Mouse (Mus musculus): ENCODE data around the gene Ehd1. TPM values are rescaled to one million over a fixed set of nuclear protein-coding genes. Genes with fewer than 3 reads are reported as not detected.

The Ehd1 gene
- polyA plus RNA-seq, 1 experiment from 2014 or later = 75.6 TPM

DNA sequence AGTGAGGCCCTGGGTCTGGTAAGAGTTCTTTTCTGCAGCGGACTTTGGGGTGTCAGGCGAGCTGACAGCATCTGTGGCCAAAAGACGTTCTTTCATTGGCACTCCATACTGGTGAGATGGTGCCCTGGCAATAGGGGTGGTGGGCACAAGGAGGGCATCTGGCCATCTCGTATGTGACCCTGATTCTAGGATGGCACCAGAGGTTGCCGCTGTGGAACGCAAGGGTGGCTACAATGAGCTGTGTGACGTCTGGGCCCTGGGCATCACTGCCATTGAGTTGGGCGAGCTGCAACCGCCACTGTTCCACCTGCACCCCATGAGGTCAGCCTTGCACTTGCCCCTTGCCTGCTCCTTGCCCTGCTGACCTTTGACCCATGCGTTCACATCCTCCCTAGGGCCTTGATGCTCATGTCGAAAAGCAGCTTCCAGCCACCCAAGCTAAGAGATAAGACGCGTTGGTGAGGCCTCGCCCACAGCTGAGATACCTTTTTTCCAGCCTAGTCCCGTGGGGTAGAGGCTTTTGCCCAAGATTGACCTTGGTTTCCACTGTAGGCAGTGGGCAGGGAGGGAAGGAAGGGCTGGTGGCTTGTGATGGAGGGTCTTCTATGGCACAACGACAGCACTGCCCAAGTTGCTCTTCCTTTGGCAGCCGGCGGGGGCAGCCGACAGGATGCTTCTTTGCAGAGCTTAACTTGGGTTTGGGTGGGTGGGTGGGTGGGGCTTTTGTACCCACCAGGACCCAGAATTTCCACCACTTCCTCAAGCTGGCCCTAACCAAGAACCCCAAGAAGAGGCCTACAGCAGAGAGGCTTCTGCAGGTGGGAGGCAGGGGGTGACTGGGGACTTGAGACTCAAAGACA, 66.8 kb downstream of the Ehd1 start:
- Histone ChIP-seq H3K36me3 (ENCODE audit: poor library complexity, severe bottlenecking) (peaks cover 73% of the 10 kb centered on the region), H3K9ac (no peak overlapping the region), H3K4me1 (peaks cover 17% of the 10 kb centered on the region), H3K27me3 (no peaks in the 10 kb centered on the region), H3K4me2 (no peak overlapping the region), H3K9me3 (replicated peaks) (no peaks in the 10 kb centered on the region), H3K27ac (no peak overlapping the region), H3K4me3 (no peak overlapping the region)
- 87% methylated on average over 19 of the region's 19 CpGs for whole genome bisulfite sequencing
- no peak for ATAC-seq

DNA sequence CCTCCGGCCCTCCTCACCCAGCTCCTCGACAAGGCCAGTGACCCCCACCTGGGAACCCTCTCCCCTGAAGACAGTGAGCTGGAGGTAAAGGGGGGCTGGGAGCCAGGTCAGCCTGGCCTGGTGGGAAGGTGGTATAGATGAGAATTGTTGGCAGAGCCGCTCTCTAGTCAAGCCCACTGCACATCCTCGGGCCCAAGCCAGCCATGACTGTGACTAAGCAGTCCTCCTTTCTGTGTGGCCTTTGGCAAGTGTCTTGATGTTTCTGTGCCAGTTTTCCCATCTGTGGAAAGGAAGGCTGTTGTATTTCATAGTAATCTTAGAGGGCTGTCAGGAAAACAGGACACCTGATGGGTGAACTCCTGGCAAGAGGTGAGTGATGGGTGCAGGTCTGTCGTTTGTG, 67.5 kb downstream of the Ehd1 start:
- no peak overlapping the region for H3K4me2 ChIP-seq
- no peak for ATAC-seq
- peaks cover 17% of the 10 kb centered on the region for H3K4me1 ChIP-seq
- H3K9ac ChIP-seq = no peak overlapping the region
- H3K9me3 ChIP-seq (replicated peaks) = no peaks in the 10 kb centered on the region
- no peak overlapping the region for H3K27ac ChIP-seq
- H3K36me3 ChIP-seq (ENCODE audit: poor library complexity, severe bottlenecking) = peaks cover 72% of the 10 kb centered on the region
- no peaks in the 10 kb centered on the region for H3K27me3 ChIP-seq
- WGBS = 92% methylated on average over 5 of the region's 5 CpGs
- H3K4me3 ChIP-seq = no peak overlapping the region

DNA sequence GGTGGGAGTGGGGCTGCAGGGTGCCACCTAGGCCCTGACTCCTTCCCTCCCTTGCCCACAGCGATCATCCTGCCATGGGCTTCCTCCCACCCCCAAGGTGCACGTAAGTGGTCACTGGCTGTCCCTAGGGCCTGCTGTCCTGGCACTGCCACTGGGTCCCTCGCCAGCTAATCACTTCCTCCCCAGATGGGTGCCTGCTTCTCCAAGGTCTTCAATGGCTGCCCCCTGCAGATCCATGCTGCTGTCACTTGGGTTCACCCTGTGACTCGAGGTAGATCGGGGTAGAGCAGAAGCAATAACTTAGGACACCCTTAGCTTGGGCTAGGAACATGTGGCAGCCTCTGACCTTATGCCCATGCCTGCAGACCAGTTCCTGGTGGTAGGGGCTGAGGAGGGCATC, 69.5 kb downstream of the Ehd1 start:
- no peak overlapping the region for H3K4me2 ChIP-seq
- H3K27ac ChIP-seq = no peak overlapping the region
- H3K4me3 ChIP-seq = no peak overlapping the region
- peaks cover 60% of the 10 kb centered on the region for H3K36me3 ChIP-seq (ENCODE audit: poor library complexity, severe bottlenecking)
- 95% methylated on average over 5 of the region's 5 CpGs for WGBS
- no peaks in the 10 kb centered on the region for H3K27me3 ChIP-seq
- H3K4me1 ChIP-seq = peaks cover 9% of the 10 kb centered on the region
- no peak for ATAC-seq
- H3K9ac ChIP-seq = no peak overlapping the region
- no peaks in the 10 kb centered on the region for H3K9me3 ChIP-seq (replicated peaks)

DNA sequence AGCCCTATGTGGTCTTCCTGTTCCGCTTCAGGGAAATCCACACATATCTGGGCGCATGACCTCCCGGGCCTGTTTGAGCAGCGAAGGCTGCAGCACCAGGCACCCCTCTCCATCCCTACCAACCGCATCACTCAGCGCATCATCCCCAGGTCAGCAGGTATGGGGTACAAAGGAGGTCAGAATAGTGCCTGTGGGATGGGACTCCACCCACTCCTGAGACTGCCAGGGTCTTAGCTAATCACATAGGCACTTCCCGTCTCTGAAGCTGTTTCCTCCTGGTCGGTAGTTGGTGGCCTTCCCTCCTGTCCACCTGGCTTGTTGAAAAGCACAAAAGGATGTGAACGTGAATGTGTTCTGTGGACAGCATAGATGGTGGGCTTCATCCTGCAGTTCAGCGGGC, 70.1 kb downstream of the Ehd1 start:
- 92% methylated on average over 10 of the region's 10 CpGs for WGBS
- H3K36me3 ChIP-seq (ENCODE audit: poor library complexity, severe bottlenecking) = peaks cover 66% of the 10 kb centered on the region

DNA sequence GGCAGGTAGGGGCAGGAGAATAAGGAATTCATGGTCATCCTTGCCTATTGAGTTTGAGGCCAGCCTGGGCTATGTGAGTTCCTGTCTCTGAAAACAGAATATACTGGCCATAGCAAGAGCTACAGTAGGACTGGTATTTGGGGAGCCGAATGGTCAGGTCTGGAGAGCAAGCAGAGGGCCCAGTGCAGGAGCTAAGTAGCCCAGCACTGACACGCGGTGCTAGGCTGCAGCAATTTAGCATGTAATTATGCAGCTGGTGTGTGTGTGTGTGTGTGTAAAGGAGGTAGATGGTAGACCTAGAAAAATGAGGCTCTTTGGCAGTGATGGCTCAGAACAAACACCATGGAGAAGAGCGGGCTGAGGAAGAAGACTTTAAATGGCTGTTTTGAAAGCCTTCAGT, 71.1 kb downstream of the Ehd1 start:
- Histone ChIP-seq H3K4me1 (no peaks in the 10 kb centered on the region; the same call in 1 of the 2 replicates), H3K9ac (no peak overlapping the region), H3K4me2 (no peak overlapping the region), H3K9me3 (replicated peaks) (no peaks in the 10 kb centered on the region), H3K36me3 (ENCODE audit: poor library complexity, severe bottlenecking) (peaks cover 68% of the 10 kb centered on the region), H3K27me3 (no peaks in the 10 kb centered on the region), H3K27ac (no peak overlapping the region), H3K4me3 (no peak overlapping the region)
- WGBS = 95% methylated on average over 4 of the region's 4 CpGs
- ATAC-seq = no peak

More for the DNA sequence above, 70.1 kb downstream of the Ehd1 start:
- H3K4me1 ChIP-seq = peaks cover 3% of the 10 kb centered on the region; the same call in 1 of the 2 replicates
- H3K9ac ChIP-seq = no peak overlapping the region
- H3K27me3 ChIP-seq = no peaks in the 10 kb centered on the region
- no peak overlapping the region for H3K27ac ChIP-seq
- H3K9me3 ChIP-seq (replicated peaks) = no peaks in the 10 kb centered on the region
- H3K4me3 ChIP-seq = no peak overlapping the region
- ATAC-seq = no peak
- no peak overlapping the region for H3K4me2 ChIP-seq

DNA sequence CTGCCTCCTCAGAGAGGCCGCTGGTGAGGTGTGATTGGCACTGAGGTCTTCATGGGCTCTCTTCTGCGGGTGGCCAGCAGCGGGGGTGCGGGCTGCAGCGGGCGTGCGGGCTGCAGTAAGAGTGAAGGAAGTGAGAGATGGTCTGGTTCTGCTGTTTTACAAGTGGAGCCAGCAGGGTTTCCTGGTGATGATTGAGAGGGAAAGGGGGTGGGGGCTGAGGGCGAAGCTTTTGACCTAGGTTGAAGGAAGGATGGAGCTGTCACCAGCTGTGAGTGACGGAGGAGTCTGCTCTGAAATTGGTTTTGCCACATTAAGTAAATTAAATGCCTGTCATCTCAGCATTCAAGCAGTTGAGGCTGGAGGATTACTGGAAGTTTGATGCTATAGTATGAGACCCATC, 72.2 kb downstream of the Ehd1 start:
- Histone ChIP-seq H3K4me1 (no peaks in the 10 kb centered on the region; the same call in 1 of the 2 replicates), H3K27ac (peak overlapping the region; percentile 21; the same call in 1 of the 2 replicates), H3K27me3 (no peaks in the 10 kb centered on the region), H3K36me3 (ENCODE audit: poor library complexity, severe bottlenecking) (peaks cover 72% of the 10 kb centered on the region), H3K4me3 (no peak overlapping the region), H3K4me2 (no peak overlapping the region), H3K9ac (no peak overlapping the region), H3K9me3 (replicated peaks) (no peaks in the 10 kb centered on the region)
- no peak for ATAC-seq
- 84% methylated on average over 9 of the region's 9 CpGs for WGBS

DNA sequence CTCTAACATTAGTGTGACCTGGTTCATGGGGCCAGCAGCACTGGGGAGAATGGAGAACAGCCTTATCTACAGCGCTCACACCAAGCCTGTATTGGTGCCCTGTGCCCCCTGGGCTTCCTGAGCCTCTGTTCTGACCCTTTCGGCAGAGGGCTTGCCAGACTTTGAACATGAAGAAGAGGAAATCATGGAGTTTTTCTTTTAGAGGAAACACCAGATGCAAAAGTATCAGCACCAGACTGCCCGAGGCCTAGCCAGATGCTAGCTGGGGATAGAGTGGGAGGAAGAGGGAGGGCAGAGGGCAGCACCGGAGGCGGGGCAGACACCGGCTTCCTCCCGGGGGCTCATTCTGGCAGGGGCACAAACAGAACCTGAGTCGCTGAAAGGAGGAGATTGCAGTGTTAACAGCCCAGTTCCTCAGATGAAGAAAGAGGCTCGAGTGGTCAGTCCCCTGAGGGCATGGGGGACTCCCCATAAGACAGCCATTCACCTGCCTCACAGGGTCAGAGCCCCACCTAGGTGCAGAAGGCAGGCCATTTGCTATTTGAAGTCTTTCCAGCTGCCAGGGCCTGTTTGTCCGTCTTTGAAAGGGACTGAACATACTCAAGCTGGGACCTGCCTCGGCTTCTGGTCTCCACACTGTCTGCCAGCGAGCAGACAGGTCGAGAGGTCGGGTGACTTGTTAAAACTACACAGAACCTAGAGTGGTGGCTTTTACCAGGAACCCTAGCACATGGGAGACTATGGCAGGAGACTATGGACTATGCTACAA, 72.9 kb downstream of the Ehd1 start:
- no peak overlapping the region for H3K27ac ChIP-seq
- 58% methylated on average over 14 of the region's 14 CpGs for WGBS

More for the DNA sequence above, 72.9 kb downstream of the Ehd1 start:
- H3K4me3 ChIP-seq = no peak overlapping the region
- no peaks in the 10 kb centered on the region for H3K9me3 ChIP-seq (replicated peaks)
- no peak for ATAC-seq
- H3K4me1 ChIP-seq = no peaks in the 10 kb centered on the region; the same call in 1 of the 2 replicates
- H3K4me2 ChIP-seq = no peak overlapping the region
- H3K9ac ChIP-seq = no peak overlapping the region
- peaks cover 72% of the 10 kb centered on the region for H3K36me3 ChIP-seq (ENCODE audit: poor library complexity, severe bottlenecking)
- H3K27me3 ChIP-seq = no peaks in the 10 kb centered on the region

MicroRNAs encoded within 50 kb of the gene (microRNA counts, 519-probe panel; counts per million panel counts)
- 2,287 counts per million, percentile 60 among the panel's probes with 10 or more counts for microRNA mmu-miR-192

Small RNA genes within 50 kb of the gene (microRNA-seq; reads per million reads assigned to microRNA genes)
- 97.4 reads per million, percentile 50 among the genes with 10 or more reads in this experiment for gene Mir192
- gene Mir194-2 = 60.9 reads per million, percentile 44 among the genes with 10 or more reads in this experiment
- gene Mir6989 = not detected

Other genes starting within 250 kb of the Ehd1 start
- 23.8 and 26.0 TPM in 2 replicates for gene Syvn1, start 230.1 kb upstream of the Ehd1 start, polyA plus RNA-seq (2015; fragmentation: Nextera tagmentation; extraction: Ambion mirVana)
- gene Mrpl49, start 218.9 kb upstream of the Ehd1 start, polyA plus RNA-seq (2015; fragmentation: Nextera tagmentation; extraction: Ambion mirVana) = 75.6 and 80.7 TPM in 2 replicates
- 677 and 758 TPM in 2 replicates for gene Fau, start 218.9 kb upstream of the Ehd1 start, polyA plus RNA-seq (2015; fragmentation: Nextera tagmentation; extraction: Ambion mirVana)
- gene Znhit2, start 215.5 kb upstream of the Ehd1 start, polyA plus RNA-seq (2015; fragmentation: Nextera tagmentation; extraction: Ambion mirVana) = 31.1 and 33.7 TPM in 2 replicates
- gene Tm7sf2, start 208.4 kb upstream of the Ehd1 start, polyA plus RNA-seq (2015; fragmentation: Nextera tagmentation; extraction: Ambion mirVana) = 28.3 and 30.3 TPM in 2 replicates
- gene Vps51, start 199.5 kb upstream of the Ehd1 start, polyA plus RNA-seq (2015; fragmentation: Nextera tagmentation; extraction: Ambion mirVana) = 70.7 and 85.7 TPM in 2 replicates
- not detected in 2 replicates for gene Tmem262, start 196.7 kb upstream of the Ehd1 start, polyA plus RNA-seq (2015; fragmentation: Nextera tagmentation; extraction: Ambion mirVana)
- 1.9 and 3.1 TPM in 2 replicates for gene Gm28374, start 194.5 kb upstream of the Ehd1 start, polyA plus RNA-seq (2015; fragmentation: Nextera tagmentation; extraction: Ambion mirVana)
- gene Zfpl1, start 191.8 kb upstream of the Ehd1 start, polyA plus RNA-seq (2015; fragmentation: Nextera tagmentation; extraction: Ambion mirVana) = 71.7 and 76.6 TPM in 2 replicates
- gene Cdca5, start 191.7 kb upstream of the Ehd1 start, polyA plus RNA-seq (2015; fragmentation: Nextera tagmentation; extraction: Ambion mirVana) = 44.6 and 45.8 TPM in 2 replicates
- gene AC131692.1, start 182.3 kb upstream of the Ehd1 start, polyA plus RNA-seq (2015; fragmentation: Nextera tagmentation; extraction: Ambion mirVana) = 0.36 and 0.63 TPM in 2 replicates
- 0.43 and 0.87 TPM in 2 replicates for gene Naaladl1, start 170.9 kb upstream of the Ehd1 start, polyA plus RNA-seq (2015; fragmentation: Nextera tagmentation; extraction: Ambion mirVana)
- gene Sac3d1, start 158.1 kb upstream of the Ehd1 start, polyA plus RNA-seq (2015; fragmentation: Nextera tagmentation; extraction: Ambion mirVana) = 45.4 and 46.4 TPM in 2 replicates
- 32.5 and 35.0 TPM in 2 replicates for gene Snx15, start 148.4 kb upstream of the Ehd1 start, polyA plus RNA-seq (2015; fragmentation: Nextera tagmentation; extraction: Ambion mirVana)
- not detected in 2 replicates for gene Batf2, start 135.7 kb upstream of the Ehd1 start, polyA plus RNA-seq (2015; fragmentation: Nextera tagmentation; extraction: Ambion mirVana)
- gene Arl2, start 135.2 kb upstream of the Ehd1 start, polyA plus RNA-seq (2015; fragmentation: Nextera tagmentation; extraction: Ambion mirVana) = 86.1 and 87.1 TPM in 2 replicates
- not detected in 2 replicates for gene Majin, start 92.3 kb upstream of the Ehd1 start, polyA plus RNA-seq (2015; fragmentation: Nextera tagmentation; extraction: Ambion mirVana)
- 0.31 TPM in 1 of 2 replicates, not detected in the other for gene Gpha2, start 50.3 kb upstream of the Ehd1 start, polyA plus RNA-seq (2015; fragmentation: Nextera tagmentation; extraction: Ambion mirVana)
- gene Ppp2r5b, start 40.9 kb upstream of the Ehd1 start, polyA plus RNA-seq (2015; fragmentation: Nextera tagmentation; extraction: Ambion mirVana) = 53.7 and 58.8 TPM in 2 replicates
- 8.9 and 9.7 TPM in 2 replicates for gene Atg2a, start 35.1 kb upstream of the Ehd1 start, polyA plus RNA-seq (2015; fragmentation: Nextera tagmentation; extraction: Ambion mirVana)
- 0.22 and 0.39 TPM in 2 replicates for gene Cdc42bpg, start 29.7 kb downstream of the Ehd1 start, polyA plus RNA-seq (2015; fragmentation: Nextera tagmentation; extraction: Ambion mirVana)
- gene Men1, start 58.3 kb downstream of the Ehd1 start, polyA plus RNA-seq (2015; fragmentation: Nextera tagmentation; extraction: Ambion mirVana) = 83.8 and 92.4 TPM in 2 replicates
- 11.3 and 15.4 TPM in 2 replicates for gene Map4k2, start 64.4 kb downstream of the Ehd1 start, polyA plus RNA-seq (2015; fragmentation: Nextera tagmentation; extraction: Ambion mirVana)
- gene Sf1, start 87.0 kb downstream of the Ehd1 start, polyA plus RNA-seq (2015; fragmentation: Nextera tagmentation; extraction: Ambion mirVana) = 134 and 139 TPM in 2 replicates
- gene Pygm, start 107.7 kb downstream of the Ehd1 start, polyA plus RNA-seq (2015; fragmentation: Nextera tagmentation; extraction: Ambion mirVana) = 2.0 and 2.1 TPM in 2 replicates
- gene Rasgrp2, start 122.6 kb downstream of the Ehd1 start, polyA plus RNA-seq (2015; fragmentation: Nextera tagmentation; extraction: Ambion mirVana) = 21.1 and 25.1 TPM in 2 replicates
- 16.9 and 18.1 TPM in 2 replicates for gene Nrxn2, start 142.0 kb downstream of the Ehd1 start, polyA plus RNA-seq (2015; fragmentation: Nextera tagmentation; extraction: Ambion mirVana)